Mouse (Mus musculus): ENCODE data around the gene Olfr811.

The Olfr811 gene

DNA sequence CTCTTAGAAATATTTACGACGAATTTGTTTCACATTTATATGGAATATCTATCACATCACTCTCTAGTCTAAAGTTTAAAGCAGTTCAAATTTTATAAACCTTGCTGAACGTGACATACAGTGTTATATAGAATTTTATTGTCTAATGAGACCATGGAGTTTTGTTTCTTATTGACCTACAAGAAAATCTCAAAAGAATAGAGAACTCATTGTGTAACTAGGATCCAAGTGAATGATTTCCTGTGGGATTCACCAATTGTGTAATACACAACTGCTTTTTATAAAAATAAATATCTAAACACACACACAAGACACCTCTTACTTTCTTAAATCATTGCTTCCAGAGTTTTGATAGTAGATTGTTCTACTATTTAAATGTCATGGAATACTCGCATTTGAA is at the start of gene Olfr811:
TSS of gene Olfr811 (minus strand) at position 101 of the 400 bp plus-strand sequence.
- DNase-seq (ENCODE audit: low spot score in 2 of 2): no peak

DNA sequence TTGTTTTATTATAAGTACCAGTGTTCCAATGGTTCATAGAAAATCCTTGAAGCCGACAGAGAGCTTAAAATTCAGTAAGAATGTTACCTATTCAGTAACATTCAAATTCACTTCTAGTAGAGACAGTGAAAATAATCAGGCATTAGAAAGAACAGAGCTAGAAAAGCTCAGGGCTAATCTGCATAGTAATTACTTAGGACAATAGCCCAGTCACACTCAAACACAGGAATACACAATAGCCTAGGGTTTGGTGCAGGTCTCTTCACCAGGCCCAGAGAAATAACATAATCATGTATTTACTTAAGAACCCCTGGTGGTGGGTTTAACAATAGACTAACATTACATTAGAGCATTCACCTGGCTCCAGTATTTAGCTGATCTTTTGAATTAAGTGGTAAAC is 43.1 kb upstream of the Olfr811 start:
- no peak for DNase-seq (ENCODE audit: low spot score in 2 of 2)

DNA sequence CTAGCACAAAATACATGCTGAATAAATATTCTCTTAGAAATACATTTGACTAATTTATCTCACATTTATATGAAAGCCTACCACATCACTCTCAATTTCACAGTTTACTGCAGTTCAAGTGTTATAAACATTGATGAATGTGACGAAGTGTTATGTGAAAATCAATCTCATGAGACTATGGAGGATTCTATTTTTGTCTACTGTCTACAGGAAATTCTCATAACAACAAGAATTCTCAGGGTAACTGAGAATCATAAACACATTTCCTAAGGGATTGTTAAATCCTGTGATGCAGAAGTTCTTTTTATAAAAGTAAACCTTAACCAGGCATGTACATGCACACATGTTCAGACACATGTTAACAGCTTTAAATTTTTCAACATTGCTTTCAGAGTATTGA is 41.8 kb upstream of the Olfr811 start, which contains the start of gene Olfr812:
TSS of gene Olfr812 (minus strand) at position 101 of the 400 bp plus-strand sequence.
- DNase-seq (ENCODE audit: low spot score in 2 of 2): no peak

DNA sequence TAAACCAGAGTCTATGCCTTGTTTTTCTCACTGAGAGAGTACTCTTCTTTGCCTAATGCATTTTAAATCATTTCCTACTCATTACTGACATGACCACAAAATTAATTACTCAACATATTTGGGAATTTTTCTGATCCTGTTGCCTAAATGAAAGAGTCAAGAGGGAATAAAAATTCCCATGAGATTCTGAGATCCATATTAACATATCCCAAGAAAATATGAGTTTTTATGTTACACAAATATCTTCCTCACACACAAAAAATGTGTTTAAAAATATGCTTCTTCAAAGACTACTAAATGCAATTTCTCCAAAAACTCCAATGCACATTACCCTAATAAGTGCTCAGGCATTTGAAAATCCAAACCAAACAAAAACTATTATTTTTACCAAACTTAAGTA is 9.4 kb downstream of the Olfr811 start, which contains the start of gene Olfr810:
TSS of gene Olfr810 (minus strand) at position 101 of the 400 bp plus-strand sequence.
- no peak for DNase-seq (ENCODE audit: low spot score in 2 of 2)

DNA sequence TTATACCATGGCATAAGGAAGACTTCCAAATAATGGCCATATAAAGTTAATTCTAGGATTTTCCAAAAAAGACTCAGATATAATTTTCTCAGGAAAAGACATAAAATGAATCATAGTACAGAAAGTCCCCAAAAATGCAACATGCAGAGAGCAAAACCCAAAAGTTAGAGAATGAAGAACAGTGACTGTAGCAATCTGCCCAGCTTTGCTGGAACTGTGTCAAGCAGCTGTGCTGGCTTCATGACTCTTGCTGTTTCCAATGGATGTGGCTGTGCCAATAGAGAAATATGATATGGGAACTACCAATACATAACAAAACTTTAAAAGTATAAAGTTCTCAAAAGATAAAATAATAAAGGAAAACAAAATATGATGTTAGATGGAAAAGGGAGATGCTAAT is 26.1 kb downstream of the Olfr811 start:
- DNase-seq (ENCODE audit: low spot score in 2 of 2): no peak

DNA sequence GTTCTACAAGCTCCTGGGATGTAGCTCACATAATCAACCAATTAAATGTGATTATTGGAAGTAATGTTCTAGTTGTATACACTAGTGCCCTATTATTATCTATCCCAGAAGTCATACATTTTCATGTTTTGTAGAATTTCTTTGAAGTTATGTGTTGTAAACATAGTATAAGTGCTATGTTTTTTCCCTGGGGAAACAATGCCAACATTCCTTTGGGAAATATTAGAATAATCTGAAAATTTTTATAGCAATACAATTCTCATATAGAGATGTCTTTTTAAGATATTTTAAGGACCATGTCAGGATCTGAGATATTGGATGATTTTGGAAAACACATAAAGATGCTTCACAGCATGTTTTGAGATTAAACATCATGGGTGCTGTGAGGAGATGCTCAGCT is 29.9 kb downstream of the Olfr811 start, which contains the start of gene Olfr809:
TSS of gene Olfr809 (plus strand) at position 301 of the 400 bp plus-strand sequence.
- DNase-seq (ENCODE audit: low spot score in 2 of 2): no peak

DNA sequence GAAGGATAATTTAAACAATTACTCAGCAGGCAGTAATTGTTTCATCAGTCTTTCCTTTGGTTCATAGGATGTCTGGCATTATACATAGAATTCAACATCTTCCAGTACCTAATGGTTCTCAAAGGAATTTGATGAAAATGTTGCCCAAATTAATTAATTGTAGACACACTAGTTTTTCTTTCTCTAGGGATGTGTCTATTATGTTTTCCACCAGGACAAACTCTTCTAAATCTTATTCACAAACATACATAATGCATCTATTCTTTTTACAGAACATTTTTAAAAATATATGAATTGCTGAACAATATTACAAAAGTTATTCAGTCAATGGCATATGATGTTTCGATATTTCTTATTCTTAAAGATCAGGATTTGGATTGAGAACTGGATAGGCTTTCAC is 39.0 kb downstream of the Olfr811 start, which contains the start of gene Olfr808:
TSS of gene Olfr808 (plus strand) at position 301 of the 400 bp plus-strand sequence.
- DNase-seq (ENCODE audit: low spot score in 2 of 2): no peak

DNA sequence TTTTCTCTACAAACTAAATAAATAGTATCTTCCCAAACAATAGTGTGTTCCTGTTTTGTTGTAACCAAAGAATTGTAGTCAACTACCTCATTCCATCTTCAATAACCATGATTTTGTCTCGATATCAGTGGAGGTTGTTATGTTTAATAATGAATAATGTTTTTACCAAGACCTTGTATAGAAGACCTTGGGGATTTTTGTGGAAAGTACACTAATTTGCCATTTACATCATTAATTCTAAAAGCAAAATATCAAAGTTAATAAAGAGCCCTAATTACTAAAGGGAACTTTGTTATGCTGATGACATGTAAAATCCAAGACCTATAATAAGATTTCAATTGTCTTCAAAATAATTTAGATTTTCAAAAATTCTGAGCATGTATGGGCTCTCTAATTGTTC is 46.5 kb downstream of the Olfr811 start, which contains the start of gene Olfr807:
TSS of gene Olfr807 (minus strand) at position 101 of the 400 bp plus-strand sequence.
- no peak for DNase-seq (ENCODE audit: low spot score in 2 of 2)
